Mouse (Mus musculus) liver, postnatal 0 days (tissue): Measurements from ENCODE around the gene Rftn2. TPM values are rescaled to one million over a fixed set of nuclear protein-coding genes. Genes with fewer than 3 reads are reported as not detected.

Experiments
- ATAC-seq: fragments of 200-750 bp; cut with Nextera tagmentation; 2 replicates; pipeline ENCODE4 v1.8.0; 2017; ENCODE audit warnings: mild to moderate bottlenecking, moderate library complexity
- DNase-seq: peaks from one replicate; pipeline ENCODE4 v3.0.0-alpha.2; 2016
- H3K27ac ChIP-seq: fragments of 300-500 bp; sonication (generic); 2 replicates; pipeline ENCODE4 v1.5.1; 2014; ENCODE audit warnings: antibody characterized with exemption, moderate library complexity, mild to moderate bottlenecking, low read depth
- H3K27me3 ChIP-seq: fragments of 300-500 bp; sonication (generic); 2 replicates; pipeline ENCODE4 v1.6.1; 2014; ENCODE audit warnings: low read length, control low read depth, mixed read lengths; ENCODE audit not compliant: insufficient read depth
- H3K36me3 ChIP-seq: fragments of 300-500 bp; sonication (generic); replicated peaks from 2 replicates; pipeline ENCODE4 v1.6.1; 2014; ENCODE audit warnings: mild to moderate bottlenecking, control low read depth, low read length, moderate library complexity, mixed read lengths; ENCODE audit not compliant: insufficient read depth
- H3K4me1 ChIP-seq: fragments of 300-500 bp; sonication (generic); 2 replicates; pipeline ENCODE4 v1.6.1; 2014; ENCODE audit warnings: antibody characterized with exemption, mild to moderate bottlenecking, control low read depth; ENCODE audit not compliant: insufficient read depth
- H3K4me2 ChIP-seq: fragments of 300-500 bp; sonication (generic); 2 replicates; pipeline ENCODE4 v1.6.1; 2014; ENCODE audit warnings: low read depth, mild to moderate bottlenecking, low read length, moderate library complexity, mixed read lengths
- H3K4me3 ChIP-seq: fragments of 300-500 bp; sonication (generic); 2 replicates; pipeline ENCODE4 v1.5.1; 2014; ENCODE audit warnings: low read depth, low read length
- H3K9ac ChIP-seq: fragments of 300-500 bp; sonication (generic); replicated peaks from 2 replicates; pipeline ENCODE4 v1.6.1; 2014; ENCODE audit warnings: mild to moderate bottlenecking, moderate library complexity
- H3K9me3 ChIP-seq: fragments of 300-500 bp; sonication (generic); 2 replicates; pipeline ENCODE4 v1.6.1; 2016; ENCODE audit warnings: mild to moderate bottlenecking, control low read depth, low read length, mixed read lengths
- CTCF ChIP-seq: sonication (generic); IDR thresholded peaks from 2 replicates; pipeline ENCODE4 v1.5.1; 2016; ENCODE audit warnings: antibody characterized with exemption, low read depth
- EP300 ChIP-seq: IDR thresholded peaks from 2 replicates; pipeline ENCODE4 v1.6.1; 2016; ENCODE audit warnings: antibody characterized with exemption, low read depth, mild to moderate bottlenecking
- WGBS: fragments of 180-500 bp; shearing (Covaris S2); extraction: QIAGEN DNeasy Blood & Tissue Kit; methylation state at CpG from one replicate; pipeline ENCODE4 v1.1.7; 2014; ENCODE audit not compliant: insufficient replicate concordance; 5-methylcytosine and 5-hydroxymethylcytosine counted together
- polyA plus RNA-seq: library from polyadenylated mRNA; unstranded; fragments of >200 nt; fragmentation: Nextera tagmentation; extraction: Ambion mirVana; gene quantifications from 2 replicates; pipeline ENCODE4 v1.2.1, GENCODE M21; 2015

Rftn2 gene
- polyA plus RNA-seq, 1 experiment from 2014 or later = 0.41 TPM

GRCm38 (mm10) chr1:55167560-55167959 lies 59.0 kb downstream of the Rftn2 start:
- Histone ChIP-seq H3K27ac (no peak overlapping the region), H3K4me1 (no peaks in the 10 kb centered on the region), H3K9me3 (no peaks in the 10 kb centered on the region), H3K9ac (no peak overlapping the region), H3K36me3 (no peaks in the 10 kb centered on the region), H3K4me2 (no peak overlapping the region), H3K27me3 (no peaks in the 10 kb centered on the region), H3K4me3 (no peak overlapping the region)
- ATAC-seq (no peak), DNase-seq (no peak)
- TF ChIP-seq EP300 = no peak
- TF ChIP-seq CTCF = no peak
- WGBS = 63% methylated on average over 4 of the region's 4 CpGs

- DNase-seq = no peak
- 60% methylated on average over 5 of the region's 5 CpGs for WGBS
- peaks cover under 1% of the 10 kb centered on the region for H3K36me3 ChIP-seq
Observed at GRCm38 (mm10) chr1:55164005-55164404, 62.6 kb downstream of the Rftn2 start.

GRCm38 (mm10) chr1:55162781-55163180 lies 63.8 kb downstream of the Rftn2 start:
- WGBS = 67% methylated on average over 5 of the region's 5 CpGs
- no peak for ATAC-seq
- no peaks in the 10 kb centered on the region for H3K9me3 ChIP-seq

More at GRCm38 (mm10) chr1:55164005-55164404, 62.6 kb downstream of the Rftn2 start:
- no peak for TF ChIP-seq CTCF
- Histone ChIP-seq H3K4me3 (no peak overlapping the region), H3K27ac (no peak overlapping the region), H3K27me3 (no peaks in the 10 kb centered on the region), H3K4me2 (no peak overlapping the region), H3K4me1 (no peaks in the 10 kb centered on the region), H3K9ac (no peak overlapping the region), H3K9me3 (no peaks in the 10 kb centered on the region)
- ATAC-seq = no peak

GRCm38 (mm10) chr1:55161895-55162294 lies 64.7 kb downstream of the Rftn2 start:
- no peaks in the 10 kb centered on the region for H3K27me3 ChIP-seq
- no peak overlapping the region for H3K9ac ChIP-seq
- no peaks in the 10 kb centered on the region for H3K4me1 ChIP-seq
- no peak overlapping the region for H3K27ac ChIP-seq
- H3K4me2 ChIP-seq = no peak overlapping the region
- no peaks in the 10 kb centered on the region for H3K9me3 ChIP-seq
- no peak overlapping the region for H3K4me3 ChIP-seq
- 0 out of 2 replicates have a peak, but pooled peaks have one; percentile 43 for ATAC-seq
- 75% methylated on average over 7 of the region's 7 CpGs for WGBS
- peak; percentile 58 for DNase-seq
- H3K36me3 ChIP-seq = peaks cover 8% of the 10 kb centered on the region
- TF ChIP-seq EP300 (no peak), CTCF (peak; percentile 69)

More at GRCm38 (mm10) chr1:55162781-55163180, 63.8 kb downstream of the Rftn2 start:
- H3K4me1 ChIP-seq = no peaks in the 10 kb centered on the region
- H3K9ac ChIP-seq = no peak overlapping the region
- H3K36me3 ChIP-seq = peaks cover 5% of the 10 kb centered on the region
- no peak for TF ChIP-seq CTCF
- TF ChIP-seq EP300 = no peak
- no peak for DNase-seq
- H3K4me3 ChIP-seq = no peak overlapping the region
- H3K27ac ChIP-seq = no peak overlapping the region
- H3K4me2 ChIP-seq = no peak overlapping the region
- H3K27me3 ChIP-seq = no peaks in the 10 kb centered on the region

- Histone ChIP-seq H3K27ac (no peak overlapping the region), H3K9me3 (no peaks in the 10 kb centered on the region), H3K4me2 (no peak overlapping the region), H3K9ac (no peak overlapping the region), H3K4me3 (no peak overlapping the region), H3K27me3 (no peaks in the 10 kb centered on the region), H3K36me3 (peaks cover 14% of the 10 kb centered on the region), H3K4me1 (no peaks in the 10 kb centered on the region)
- no peak for DNase-seq
- TF ChIP-seq EP300 (no peak), CTCF (no peak)
- 88% methylated on average over 17 of the region's 17 CpGs for WGBS
- ATAC-seq = no peak
Observed at GRCm38 (mm10) chr1:55160831-55161638, 65.5 kb downstream of the Rftn2 start.

- H3K36me3 ChIP-seq = peaks cover 21% of the 10 kb centered on the region
- TF ChIP-seq EP300 (no peak), CTCF (no peak)
- WGBS = 87% methylated on average over 3 of the region's 3 CpGs
- no peak overlapping the region for H3K27ac ChIP-seq
- H3K27me3 ChIP-seq = no peaks in the 10 kb centered on the region
- H3K4me1 ChIP-seq = no peaks in the 10 kb centered on the region
- H3K9ac ChIP-seq = no peak overlapping the region
- no peaks in the 10 kb centered on the region for H3K9me3 ChIP-seq
- no peak for ATAC-seq
- no peak overlapping the region for H3K4me2 ChIP-seq
- no peak for DNase-seq
- no peak overlapping the region for H3K4me3 ChIP-seq
Observed at GRCm38 (mm10) chr1:55160218-55160617, 66.4 kb downstream of the Rftn2 start.
